Mouse (Mus musculus) C2C12 (cell line): ENCODE measurements around the gene Arap1. TPM values are rescaled to one million over a fixed set of nuclear protein-coding genes. Genes with fewer than 3 reads are reported as not detected.

Source experiments
- H3K27me3 ChIP-seq: one replicate; pipeline ENCODE4 v1.6.1; 2011; ENCODE audit not compliant: control insufficient read depth, insufficient read depth, insufficient read length
- H3K36me3 ChIP-seq: one replicate; pipeline ENCODE4 v1.6.1; 2011; ENCODE audit not compliant: control insufficient read depth, insufficient read depth
- H3K4me3 ChIP-seq: one replicate; pipeline ENCODE4 v1.5.1; 2011; ENCODE audit warnings: mild to moderate bottlenecking, control low read depth; ENCODE audit not compliant: poor library complexity, insufficient read depth, severe bottlenecking
- H3K79me2 ChIP-seq: one replicate; pipeline ENCODE4 v1.6.1; 2011; ENCODE audit not compliant: control insufficient read depth, insufficient read depth
- H3K79me3 ChIP-seq: one replicate; pipeline ENCODE4 v1.6.1; 2011; ENCODE audit warnings: low read depth, control low read depth
- H3ac ChIP-seq: one replicate; pipeline ENCODE3; 2011; ENCODE audit warnings: low read depth; ENCODE audit not compliant: control insufficient read depth, insufficient read length
- CEBPB ChIP-seq: IDR thresholded peaks from one replicate; pipeline ENCODE4 v1.6.1; 2011; ENCODE audit warnings: low read depth, mild to moderate bottlenecking, control low read depth, moderate library complexity
- CTCF ChIP-seq: IDR thresholded peaks from one replicate; pipeline ENCODE4 v1.5.1; 2011; ENCODE audit not compliant: control insufficient read depth, insufficient read depth, insufficient read length
- FOSL1 ChIP-seq: IDR thresholded peaks from one replicate; pipeline ENCODE4 v1.8.0; 2011; ENCODE audit warnings: mild to moderate bottlenecking, low read length; ENCODE audit not compliant: poor library complexity, insufficient read depth, severe bottlenecking
- MAX ChIP-seq: IDR thresholded peaks from one replicate; pipeline ENCODE4 v1.6.1; 2011; ENCODE audit warnings: mild to moderate bottlenecking, control low read depth
- MYOD1 ChIP-seq: IDR thresholded peaks from one replicate; pipeline ENCODE4 v1.6.1; 2011; ENCODE audit warnings: low read depth; ENCODE audit not compliant: control insufficient read depth, insufficient read length
- MYOG ChIP-seq: IDR thresholded peaks from one replicate; pipeline ENCODE4 v1.6.1; 2011; ENCODE audit not compliant: control insufficient read depth, insufficient read length; ENCODE audit errors: extremely low read depth
- USF1 ChIP-seq: IDR thresholded peaks from one replicate; pipeline ENCODE4 v1.6.1; 2011; ENCODE audit warnings: low read depth, mild to moderate bottlenecking, control low read depth, moderate library complexity
- polyA plus RNA-seq: library from polyadenylated mRNA; unstranded; fragments of >200 nt; fragmentation: generic; extraction: Trizol; gene quantifications from one replicate; pipeline ENCODE4 v1.2.1, GENCODE M21; 2012; ENCODE audit warnings: missing spikeins

Arap1 gene
- polyA plus RNA-seq, 1 experiment: 21.6 TPM

DNA sequence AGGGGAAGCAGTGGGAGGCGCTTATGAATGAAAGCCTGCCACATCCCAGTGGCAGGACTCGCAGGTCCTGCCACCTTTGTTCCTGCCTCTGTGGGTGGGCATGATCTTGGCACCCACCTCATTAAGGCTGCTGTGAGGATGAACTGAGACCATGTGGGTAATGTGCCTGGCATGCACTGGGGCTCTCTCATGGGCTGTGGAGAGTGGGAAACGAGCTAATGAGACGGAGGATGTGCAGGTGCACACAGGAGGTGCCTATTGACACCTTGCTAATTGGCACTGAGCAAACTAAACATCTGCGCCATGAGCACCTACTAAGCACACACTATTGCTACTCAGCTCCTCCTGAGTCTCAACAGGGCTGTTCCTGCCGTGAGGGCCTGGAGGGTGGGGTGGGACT is 87.2 kb downstream of the Arap1 start:
- Histone ChIP-seq H3K79me2 (no peaks in the 10 kb centered on the region), H3ac (no peak overlapping the region), H3K4me3 (no peak overlapping the region), H3K79me3 (no peaks in the 10 kb centered on the region), H3K27me3 (peaks cover 5% of the 10 kb centered on the region), H3K36me3 (no peaks in the 10 kb centered on the region)
- TF ChIP-seq MYOD1 (no peak), CTCF (no peak), FOSL1 (no peak), CEBPB (no peak), USF1 (no peak), MAX (no peak), MYOG (no peak)

GRCm38 (mm10) chr7:101437876-101438275 is 90.0 kb downstream of the Arap1 start:
- H3K4me3 ChIP-seq: no peak overlapping the region
- H3K79me3 ChIP-seq: no peaks in the 10 kb centered on the region
- H3K27me3 ChIP-seq: peaks cover 18% of the 10 kb centered on the region
- H3ac ChIP-seq: no peak overlapping the region
- H3K36me3 ChIP-seq: no peaks in the 10 kb centered on the region
- H3K79me2 ChIP-seq: no peaks in the 10 kb centered on the region
- TF ChIP-seq CTCF: no peak
- no peak for TF ChIP-seq CEBPB
- no peak for TF ChIP-seq MAX
- no peak for TF ChIP-seq FOSL1
- TF ChIP-seq MYOD1: no peak
- no peak for TF ChIP-seq MYOG
- no peak for TF ChIP-seq USF1

- Histone ChIP-seq H3K4me3 (no peak overlapping the region), H3K36me3 (no peaks in the 10 kb centered on the region), H3K79me3 (no peaks in the 10 kb centered on the region), H3K79me2 (no peaks in the 10 kb centered on the region), H3K27me3 (peaks cover 37% of the 10 kb centered on the region), H3ac (no peak overlapping the region)
- TF ChIP-seq MYOD1: no peak
- TF ChIP-seq CEBPB: no peak
- no peak for TF ChIP-seq USF1
- TF ChIP-seq CTCF: no peak
- no peak for TF ChIP-seq MAX
- TF ChIP-seq FOSL1: no peak
- TF ChIP-seq MYOG: no peak
Observed at GRCm38 (mm10) chr7:101443093-101443492, 95.2 kb downstream of the Arap1 start.

GRCm38 (mm10) chr7:101444211-101444610 is 96.3 kb downstream of the Arap1 start:
- no peak for TF ChIP-seq CEBPB
- no peak for TF ChIP-seq MYOD1
- no peak for TF ChIP-seq MYOG
- no peak for TF ChIP-seq CTCF
- TF ChIP-seq MAX: no peak
- no peak for TF ChIP-seq USF1
- TF ChIP-seq FOSL1: no peak
- Histone ChIP-seq H3ac (no peak overlapping the region), H3K4me3 (no peak overlapping the region), H3K27me3 (peaks cover 37% of the 10 kb centered on the region), H3K79me2 (no peaks in the 10 kb centered on the region), H3K36me3 (no peaks in the 10 kb centered on the region), H3K79me3 (no peaks in the 10 kb centered on the region)

GRCm38 (mm10) chr7:101449855-101450254 is 102.0 kb downstream of the Arap1 start:
- no peak overlapping the region for H3K4me3 ChIP-seq
- no peaks in the 10 kb centered on the region for H3K79me2 ChIP-seq
- H3ac ChIP-seq: no peak overlapping the region
- no peaks in the 10 kb centered on the region for H3K79me3 ChIP-seq
- TF ChIP-seq USF1: no peak
- no peak for TF ChIP-seq CTCF
- peak; percentile 76 for TF ChIP-seq CEBPB
- TF ChIP-seq FOSL1: peak; percentile 78
- peak; percentile 93 for TF ChIP-seq MYOD1
- TF ChIP-seq MYOG: no peak
- no peak for TF ChIP-seq MAX
- no peaks in the 10 kb centered on the region for H3K36me3 ChIP-seq
- H3K27me3 ChIP-seq: peaks cover 12% of the 10 kb centered on the region
